Mouse (Mus musculus): ENCODE measurements around the gene Col17a1.

- no peak for TF ChIP-seq POLR2A (IDR thresholded peaks at IDR 0.05; ENCODE audit: borderline replicate concordance, extremely low read depth, insufficient read depth, insufficient read length, poor library complexity, severe bottlenecking)
- no peak for TF ChIP-seq CTCF (IDR thresholded peaks at IDR 0.05; ENCODE audit: borderline replicate concordance, extremely low read depth, insufficient read depth, insufficient read length)
Measured at GRCm38 (mm10) chr19:47695725-47696124, 3.8 kb upstream of the Col17a1 start.
